Mouse (Mus musculus): Measurements from ENCODE around the gene Smarcad1. TPM values are rescaled to one million over a fixed set of nuclear protein-coding genes. Genes with fewer than 3 reads are reported as not detected.

Smarcad1 gene
- polyA plus RNA-seq, 2 experiments from 2014 or later: 28.3 to 33.0 TPM

- ATAC-seq: no peak
Measured at GRCm38 (mm10) chr6:65114902-65115301, 72.5 kb downstream of the Smarcad1 start.

- no peak for ATAC-seq
Measured at GRCm38 (mm10) chr6:65117540-65117939, 75.2 kb downstream of the Smarcad1 start.

- ATAC-seq: peak; percentile 78
Measured at GRCm38 (mm10) chr6:65126074-65126726, 83.8 kb downstream of the Smarcad1 start.

- ATAC-seq: no peak
Measured at GRCm38 (mm10) chr6:65132376-65132775, 90.0 kb downstream of the Smarcad1 start.

GRCm38 (mm10) chr6:65137802-65138201, 95.4 kb downstream of the Smarcad1 start:
- no peak for ATAC-seq

GRCm38 (mm10) chr6:65138243-65138642, 95.9 kb downstream of the Smarcad1 start:
- no peak for ATAC-seq

- ATAC-seq: peak; percentile 2
Measured at GRCm38 (mm10) chr6:65140082-65140749, 97.8 kb downstream of the Smarcad1 start.

- peak; percentile 12 for ATAC-seq
Measured at GRCm38 (mm10) chr6:65140750-65141243, 98.4 kb downstream of the Smarcad1 start.

GRCm38 (mm10) chr6:65142316-65142715, 99.9 kb downstream of the Smarcad1 start:
- ATAC-seq: no peak

GRCm38 (mm10) chr6:65144621-65145205, 102.3 kb downstream of the Smarcad1 start, which contains the start of gene Hpgds:
Hpgds (minus strand) TSS chr6:65144908.
- peak; percentile 94 for ATAC-seq

GRCm38 (mm10) chr6:65146363-65146762, 104.0 kb downstream of the Smarcad1 start:
- ATAC-seq: no peak

- ATAC-seq: no peak
Measured at GRCm38 (mm10) chr6:65150703-65151102, 108.3 kb downstream of the Smarcad1 start.

GRCm38 (mm10) chr6:65153570-65153969, 111.2 kb downstream of the Smarcad1 start:
- no peak for ATAC-seq

GRCm38 (mm10) chr6:65157042-65157441, 114.7 kb downstream of the Smarcad1 start:
- ATAC-seq: no peak

- ATAC-seq: no peak
Measured at GRCm38 (mm10) chr6:65159381-65159942, 117.1 kb downstream of the Smarcad1 start.

- ATAC-seq: no peak
Measured at GRCm38 (mm10) chr6:65164137-65164536, 121.8 kb downstream of the Smarcad1 start.

- ATAC-seq: no peak
Measured at GRCm38 (mm10) chr6:65164977-65165376, 122.6 kb downstream of the Smarcad1 start.

Other genes with a start within 250 kb of the Smarcad1 start
- gene Hpgds, start 102.3 kb downstream of the Smarcad1 start, polyA plus RNA-seq (2017; shearing (Covaris generic)): 1 to 10 TPM; 6.0 to 7.5 TPM